Mouse (Mus musculus): Measurements from ENCODE around the gene Crtc3. TPM values are rescaled to one million over a fixed set of nuclear protein-coding genes. Genes with fewer than 3 reads are reported as not detected.

The Crtc3 gene
- polyA plus RNA-seq, 1 experiment from 2014 or later, result 7.9 TPM

DNA sequence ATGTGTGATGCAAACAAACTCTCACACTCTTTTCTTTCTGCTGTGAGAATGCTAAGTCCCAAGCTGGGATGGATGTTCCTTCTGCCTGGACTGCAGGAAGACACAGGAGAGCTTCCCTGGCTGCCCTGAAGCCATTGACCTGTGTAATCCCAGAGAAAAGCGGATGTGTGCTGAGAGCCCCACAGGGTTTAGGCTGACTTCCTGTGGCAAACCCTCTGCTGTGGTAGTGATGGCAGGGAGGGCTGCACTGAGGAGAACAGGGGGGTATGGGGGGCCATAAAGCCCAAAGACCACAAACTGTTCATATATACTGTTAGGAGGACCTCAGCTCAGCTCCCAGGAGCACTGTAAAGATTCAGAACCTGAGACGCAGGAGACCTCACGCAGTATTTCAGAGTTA lies 57.3 kb downstream of the Crtc3 start:
- DNase-seq (ENCODE audit: low spot score) (no peak), ATAC-seq (no peak)
- Histone ChIP-seq H3K4me1 (ENCODE audit: control insufficient read depth, insufficient read depth, low read length) (no peaks in the 10 kb centered on the region), H3K9me3 (replicated peaks; ENCODE audit: control insufficient read depth, low read length) (no peaks in the 10 kb centered on the region), H3K27me3 (replicated peaks; ENCODE audit: control insufficient read depth, insufficient read depth, low read length) (no peaks in the 10 kb centered on the region), H3K4me2 (ENCODE audit: low read length) (no peak overlapping the region), H3K4me3 (ENCODE audit: low read depth, low read length) (no peak overlapping the region), H3K36me3 (ENCODE audit: control insufficient read depth, insufficient read depth, low read length) (no peaks in the 10 kb centered on the region), H3K27ac (ENCODE audit: low read depth, low read length) (no peak overlapping the region), H3K9ac (ENCODE audit: low read length) (no peak overlapping the region)
- 75% methylated on average over 3 of the region's 3 CpGs for WGBS

DNA sequence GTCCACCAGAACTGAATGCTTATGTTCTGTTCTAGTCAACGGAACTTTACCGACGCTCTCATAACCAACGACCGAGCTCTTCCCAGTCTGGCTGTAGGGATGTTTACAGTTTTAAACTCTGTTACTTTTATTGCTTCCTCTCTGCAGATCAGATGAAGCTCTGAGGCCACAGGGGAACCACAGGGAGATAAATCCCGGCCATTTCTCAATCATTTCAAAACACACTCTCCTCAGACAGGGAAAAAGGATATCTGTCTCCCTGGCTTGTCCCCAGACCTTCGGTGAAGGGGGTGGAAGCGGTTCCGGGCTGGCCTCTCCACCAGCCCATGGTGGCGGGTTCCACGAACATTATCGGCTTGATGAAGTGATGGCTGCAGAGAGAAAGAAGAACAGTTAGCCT lies 59.3 kb downstream of the Crtc3 start:
- 89% methylated on average over 12 of the region's 12 CpGs for WGBS
- Histone ChIP-seq H3K36me3 (ENCODE audit: control insufficient read depth, insufficient read depth, low read length) (peaks cover 5% of the 10 kb centered on the region; the same call in 1 of the 2 replicates), H3K4me3 (ENCODE audit: low read depth, low read length) (no peak overlapping the region), H3K27me3 (replicated peaks; ENCODE audit: control insufficient read depth, insufficient read depth, low read length) (no peaks in the 10 kb centered on the region), H3K4me2 (ENCODE audit: low read length) (no peak overlapping the region), H3K9me3 (replicated peaks; ENCODE audit: control insufficient read depth, low read length) (no peaks in the 10 kb centered on the region), H3K4me1 (ENCODE audit: control insufficient read depth, insufficient read depth, low read length) (no peaks in the 10 kb centered on the region), H3K9ac (ENCODE audit: low read length) (no peak overlapping the region), H3K27ac (ENCODE audit: low read depth, low read length) (peak overlapping the region; percentile 6; the same call in 1 of the 2 replicates)
- no peak for ATAC-seq
- no peak for DNase-seq (ENCODE audit: low spot score)

DNA sequence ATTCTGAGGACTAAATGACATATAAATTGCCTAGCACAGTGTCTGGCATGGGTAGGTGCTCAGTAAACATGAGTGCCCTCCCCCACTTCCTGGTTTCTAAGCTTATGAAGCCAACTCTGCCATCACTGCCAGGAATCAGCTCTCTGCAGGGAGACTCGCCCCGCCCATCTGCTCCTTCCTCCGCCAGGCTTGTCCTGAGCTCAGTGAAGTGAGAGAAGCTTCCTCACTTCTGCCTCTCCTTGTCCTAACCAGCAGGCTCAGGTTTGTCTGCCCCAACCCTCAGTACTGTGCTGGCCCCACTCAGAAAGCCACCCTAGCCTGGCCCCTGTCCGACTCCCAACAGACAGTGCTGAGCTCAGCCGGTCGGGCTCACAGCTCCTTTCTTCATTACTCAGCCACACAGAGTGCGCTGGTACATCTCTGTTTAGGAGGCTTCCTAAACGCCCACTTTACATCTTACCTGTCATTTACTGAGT lies 59.9 kb downstream of the Crtc3 start:
- peak; percentile 71; the same call in 1 of the 2 replicates for ATAC-seq
- 73% methylated on average over 8 of the region's 8 CpGs for WGBS

DNA sequence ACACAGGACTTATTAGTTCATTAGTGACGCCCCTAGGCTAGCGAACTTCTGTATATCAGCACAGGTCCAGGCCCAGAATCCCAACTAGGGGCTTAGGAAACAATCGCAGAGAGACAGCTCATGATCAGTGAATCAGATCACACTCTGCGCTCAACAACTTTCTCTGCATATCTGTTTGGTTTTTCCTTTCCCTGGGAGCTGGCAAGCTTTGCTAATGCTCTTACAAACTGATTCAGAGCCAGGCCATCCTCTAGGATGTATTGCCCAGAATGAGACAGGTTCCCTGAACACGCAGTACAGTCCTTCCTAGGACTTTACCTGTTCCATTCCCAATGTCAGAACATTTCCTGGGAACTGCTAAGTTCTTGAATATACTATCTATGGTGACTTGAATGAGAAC lies 61.7 kb downstream of the Crtc3 start:
- H3K4me3 ChIP-seq (ENCODE audit: low read depth, low read length), result no peak overlapping the region
- H3K27ac ChIP-seq (ENCODE audit: low read depth, low read length), result no peak overlapping the region
- H3K36me3 ChIP-seq (ENCODE audit: control insufficient read depth, insufficient read depth, low read length), result peaks cover 5% of the 10 kb centered on the region; the same call in 1 of the 2 replicates
- ATAC-seq, result no peak
- no peaks in the 10 kb centered on the region for H3K27me3 ChIP-seq (replicated peaks; ENCODE audit: control insufficient read depth, insufficient read depth, low read length)
- 87% methylated on average over 5 of the region's 5 CpGs for WGBS
- no peak for DNase-seq (ENCODE audit: low spot score)
- H3K9ac ChIP-seq (ENCODE audit: low read length), result no peak overlapping the region
- H3K4me2 ChIP-seq (ENCODE audit: low read length), result no peak overlapping the region
- H3K4me1 ChIP-seq (ENCODE audit: control insufficient read depth, insufficient read depth, low read length), result no peaks in the 10 kb centered on the region
- no peaks in the 10 kb centered on the region for H3K9me3 ChIP-seq (replicated peaks; ENCODE audit: control insufficient read depth, low read length)

More for the DNA sequence above, 59.9 kb downstream of the Crtc3 start:
- Histone ChIP-seq H3K27me3 (replicated peaks; ENCODE audit: control insufficient read depth, insufficient read depth, low read length) (no peaks in the 10 kb centered on the region), H3K9me3 (replicated peaks; ENCODE audit: control insufficient read depth, low read length) (no peaks in the 10 kb centered on the region), H3K4me3 (ENCODE audit: low read depth, low read length) (no peak overlapping the region), H3K27ac (ENCODE audit: low read depth, low read length) (peak overlapping the region; percentile 6; the same call in 1 of the 2 replicates), H3K4me1 (ENCODE audit: control insufficient read depth, insufficient read depth, low read length) (no peaks in the 10 kb centered on the region), H3K36me3 (ENCODE audit: control insufficient read depth, insufficient read depth, low read length) (peaks cover 5% of the 10 kb centered on the region; the same call in 1 of the 2 replicates), H3K9ac (ENCODE audit: low read length) (no peak overlapping the region), H3K4me2 (ENCODE audit: low read length) (no peak overlapping the region)
- DNase-seq (ENCODE audit: low spot score), result peak; percentile 80

DNA sequence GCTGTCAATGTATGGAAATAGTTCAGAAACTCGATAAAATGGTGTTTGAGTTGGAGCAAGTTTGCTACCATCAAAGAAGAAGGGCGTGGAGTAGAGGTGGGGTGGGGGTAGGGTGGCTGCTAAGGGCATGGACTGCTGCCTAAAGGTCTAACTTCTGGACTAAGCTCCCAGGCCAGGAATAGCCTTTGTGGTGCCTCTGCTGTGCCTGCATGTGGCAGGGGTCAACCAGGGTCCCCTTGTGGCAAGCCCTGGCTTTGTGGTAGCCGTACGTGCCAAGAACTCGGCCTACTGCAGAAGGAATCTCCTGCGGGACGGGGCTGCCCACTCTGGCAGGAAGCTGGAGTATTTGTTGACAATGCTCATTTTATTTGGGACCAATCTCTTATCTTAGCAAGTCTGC lies 62.8 kb downstream of the Crtc3 start:
- H3K27ac ChIP-seq (ENCODE audit: low read depth, low read length), result no peak overlapping the region
- no peak for ATAC-seq
- WGBS, result 85% methylated on average over 7 of the region's 7 CpGs

DNA sequence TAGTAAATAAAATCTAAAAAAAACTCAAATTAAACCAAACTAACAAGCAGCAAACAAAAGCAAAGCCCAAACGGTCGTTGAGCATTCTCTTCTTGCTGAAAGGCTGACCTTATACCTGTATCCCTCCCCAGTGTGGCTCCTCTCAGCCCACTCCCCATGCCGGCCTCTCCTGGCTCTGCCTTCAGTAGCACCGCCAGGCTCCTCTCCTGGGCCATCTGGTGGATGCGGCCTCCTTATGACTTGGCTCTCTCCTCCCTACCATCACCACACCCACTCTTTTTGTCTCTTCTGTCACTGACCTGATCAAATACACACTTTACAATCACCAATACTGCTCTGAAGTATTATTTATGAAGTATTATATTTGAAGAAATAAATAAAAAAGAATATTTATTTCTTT lies 65.4 kb downstream of the Crtc3 start:
- no peak overlapping the region for H3K9ac ChIP-seq (ENCODE audit: low read length)
- H3K27ac ChIP-seq (ENCODE audit: low read depth, low read length), result no peak overlapping the region
- H3K27me3 ChIP-seq (replicated peaks; ENCODE audit: control insufficient read depth, insufficient read depth, low read length), result no peaks in the 10 kb centered on the region
- 90% methylated on average over 5 of the region's 5 CpGs for WGBS
- DNase-seq (ENCODE audit: low spot score) (no peak), ATAC-seq (no peak)
- no peak overlapping the region for H3K4me2 ChIP-seq (ENCODE audit: low read length)
- H3K4me1 ChIP-seq (ENCODE audit: control insufficient read depth, insufficient read depth, low read length), result no peaks in the 10 kb centered on the region
- H3K36me3 ChIP-seq (ENCODE audit: control insufficient read depth, insufficient read depth, low read length), result peaks cover 5% of the 10 kb centered on the region; the same call in 1 of the 2 replicates
- no peaks in the 10 kb centered on the region for H3K9me3 ChIP-seq (replicated peaks; ENCODE audit: control insufficient read depth, low read length)
- no peak overlapping the region for H3K4me3 ChIP-seq (ENCODE audit: low read depth, low read length)

More for the DNA sequence above, 62.8 kb downstream of the Crtc3 start:
- no peak overlapping the region for H3K4me3 ChIP-seq (ENCODE audit: low read depth, low read length)
- no peaks in the 10 kb centered on the region for H3K4me1 ChIP-seq (ENCODE audit: control insufficient read depth, insufficient read depth, low read length)
- no peaks in the 10 kb centered on the region for H3K9me3 ChIP-seq (replicated peaks; ENCODE audit: control insufficient read depth, low read length)
- H3K4me2 ChIP-seq (ENCODE audit: low read length), result no peak overlapping the region
- no peaks in the 10 kb centered on the region for H3K27me3 ChIP-seq (replicated peaks; ENCODE audit: control insufficient read depth, insufficient read depth, low read length)
- DNase-seq (ENCODE audit: low spot score), result no peak
- no peak overlapping the region for H3K9ac ChIP-seq (ENCODE audit: low read length)
- peaks cover 5% of the 10 kb centered on the region; the same call in 1 of the 2 replicates for H3K36me3 ChIP-seq (ENCODE audit: control insufficient read depth, insufficient read depth, low read length)

DNA sequence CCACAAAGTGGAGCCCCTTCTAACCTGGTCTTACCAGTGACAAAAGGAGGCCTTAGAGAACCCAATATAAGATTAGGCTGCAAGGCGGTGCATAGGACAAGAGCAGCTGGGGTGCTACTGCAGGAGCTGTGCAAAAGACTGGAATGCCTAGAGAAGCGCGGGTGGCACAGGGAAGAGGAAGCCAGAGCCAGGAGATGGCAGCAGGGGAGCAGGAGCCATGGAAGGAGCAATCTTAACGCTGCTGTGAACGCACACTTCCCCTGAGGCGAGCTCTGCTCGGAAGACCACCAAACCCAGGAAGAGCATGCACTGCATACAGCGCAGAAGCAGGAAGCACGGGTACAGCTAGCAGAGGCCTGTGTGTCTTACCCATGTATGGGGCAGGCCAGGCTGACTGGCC lies 72.6 kb downstream of the Crtc3 start:
- no peak overlapping the region for H3K4me2 ChIP-seq (ENCODE audit: low read length)
- no peak overlapping the region for H3K4me3 ChIP-seq (ENCODE audit: low read depth, low read length)
- H3K4me1 ChIP-seq (ENCODE audit: control insufficient read depth, insufficient read depth, low read length), result no peaks in the 10 kb centered on the region
- H3K27ac ChIP-seq (ENCODE audit: low read depth, low read length), result no peak overlapping the region
- H3K9me3 ChIP-seq (replicated peaks; ENCODE audit: control insufficient read depth, low read length), result no peaks in the 10 kb centered on the region
- ATAC-seq, result no peak
- DNase-seq (ENCODE audit: low spot score), result no peak
- H3K9ac ChIP-seq (ENCODE audit: low read length), result no peak overlapping the region
- 0 out of 2 replicates have a peak, but pooled peaks cover 7% of the 10 kb centered on the region for H3K36me3 ChIP-seq (ENCODE audit: control insufficient read depth, insufficient read depth, low read length)
- WGBS, result 85% methylated on average over 9 of the region's 9 CpGs
- H3K27me3 ChIP-seq (replicated peaks; ENCODE audit: control insufficient read depth, insufficient read depth, low read length), result no peaks in the 10 kb centered on the region

DNA sequence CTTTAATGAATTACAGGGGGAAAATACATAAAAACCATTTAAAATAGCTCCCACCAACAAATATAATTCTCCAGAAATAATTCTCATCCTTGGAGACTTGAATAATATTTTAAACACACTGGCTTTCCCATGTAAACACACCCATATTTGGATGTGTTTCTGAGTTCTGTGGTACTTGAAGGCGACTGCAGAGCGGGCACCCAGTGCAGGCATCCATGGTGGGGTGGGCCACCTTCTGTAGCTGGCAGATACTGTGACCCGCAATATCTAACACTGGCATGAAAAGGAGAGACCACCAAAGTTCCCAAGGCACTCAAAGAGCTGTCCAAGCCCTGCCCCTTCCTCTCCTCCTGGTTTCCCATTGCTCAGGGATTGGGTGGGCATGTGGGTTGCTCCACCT lies 74.6 kb downstream of the Crtc3 start:
- Histone ChIP-seq H3K4me1 (ENCODE audit: control insufficient read depth, insufficient read depth, low read length) (no peaks in the 10 kb centered on the region), H3K27ac (ENCODE audit: low read depth, low read length) (no peak overlapping the region), H3K27me3 (replicated peaks; ENCODE audit: control insufficient read depth, insufficient read depth, low read length) (no peaks in the 10 kb centered on the region), H3K4me2 (ENCODE audit: low read length) (no peak overlapping the region), H3K9me3 (replicated peaks; ENCODE audit: control insufficient read depth, low read length) (no peaks in the 10 kb centered on the region), H3K4me3 (ENCODE audit: low read depth, low read length) (no peak overlapping the region), H3K36me3 (ENCODE audit: control insufficient read depth, insufficient read depth, low read length) (0 out of 2 replicates have a peak, but pooled peaks cover 11% of the 10 kb centered on the region), H3K9ac (ENCODE audit: low read length) (no peak overlapping the region)
- WGBS, result 95% methylated on average over 3 of the region's 3 CpGs
- DNase-seq (ENCODE audit: low spot score) (no peak), ATAC-seq (no peak)

DNA sequence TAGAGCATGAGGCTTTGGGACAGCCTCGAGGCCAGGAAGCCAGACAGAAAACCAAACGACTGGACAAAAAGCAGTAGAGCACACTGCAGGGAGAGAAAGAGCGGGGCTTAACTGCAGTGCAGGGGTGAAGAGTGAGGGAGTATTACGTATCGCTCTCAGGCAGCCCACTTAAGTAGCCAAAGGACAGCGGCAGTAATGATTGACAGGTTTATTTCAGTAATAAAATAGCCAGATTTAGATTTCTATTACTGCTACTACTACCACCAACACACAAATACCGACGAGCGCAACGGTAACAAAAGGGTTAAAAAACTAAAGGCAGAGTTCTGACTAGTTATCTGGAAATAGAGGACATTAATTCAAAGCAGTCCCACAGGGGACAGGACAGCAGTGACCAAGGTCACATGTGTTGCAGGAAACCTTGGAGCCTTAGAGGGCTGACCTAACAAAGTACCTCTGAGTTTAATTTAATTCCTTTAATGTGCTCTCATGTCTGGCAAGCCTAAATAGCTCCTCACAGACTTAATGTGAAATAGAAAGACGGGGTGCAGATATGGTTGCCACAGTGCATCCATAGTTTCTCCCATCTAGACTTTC lies 76.4 kb downstream of the Crtc3 start:
- Histone ChIP-seq H3K4me2 (ENCODE audit: low read length) (no peak overlapping the region), H3K9ac (ENCODE audit: low read length) (no peak overlapping the region), H3K4me1 (ENCODE audit: control insufficient read depth, insufficient read depth, low read length) (no peaks in the 10 kb centered on the region), H3K27ac (ENCODE audit: low read depth, low read length) (no peak overlapping the region), H3K36me3 (ENCODE audit: control insufficient read depth, insufficient read depth, low read length) (0 out of 2 replicates have a peak, but pooled peaks cover 11% of the 10 kb centered on the region), H3K9me3 (replicated peaks; ENCODE audit: control insufficient read depth, low read length) (no peaks in the 10 kb centered on the region), H3K4me3 (ENCODE audit: low read depth, low read length) (no peak overlapping the region), H3K27me3 (replicated peaks; ENCODE audit: control insufficient read depth, insufficient read depth, low read length) (no peaks in the 10 kb centered on the region)
- WGBS, result 64% methylated on average over 11 of the region's 11 CpGs
- ATAC-seq, result no peak
- no peak for DNase-seq (ENCODE audit: low spot score)

Measured in forebrain, embryonic 14.5 days (tissue).